Mouse (Mus musculus) cerebellum, adult 2 months (tissue): ENCODE measurements around the gene Traf7. TPM values are rescaled to one million over a fixed set of nuclear protein-coding genes. Genes with fewer than 3 reads are reported as not detected.

Experiments
- DNase-seq, 2 experiments: peaks; one replicate each; pipeline ENCODE4 v3.0.0; 2021
- H3K27ac ChIP-seq: fragments of 200-500 bp; 2 replicates; pipeline ENCODE4 v1.5.1; 2012; ENCODE audit warnings: low read length, control low read depth, inconsistent platforms; ENCODE audit not compliant: insufficient read depth
- H3K27me3 ChIP-seq: fragments of 200-500 bp; 2 replicates; pipeline ENCODE4 v1.6.1; 2012; ENCODE audit warnings: inconsistent platforms, mild to moderate bottlenecking, low read length, moderate library complexity; ENCODE audit not compliant: control insufficient read depth, insufficient read depth
- H3K4me1 ChIP-seq: fragments of 200-500 bp; 2 replicates; pipeline ENCODE4 v1.6.1; 2011; ENCODE audit warnings: low read length; ENCODE audit not compliant: control insufficient read depth, insufficient read depth
- H3K4me3 ChIP-seq: fragments of 200-500 bp; replicated peaks from 2 replicates; pipeline ENCODE3; 2011; ENCODE audit warnings: mild to moderate bottlenecking, low read depth, low read length, control low read depth; ENCODE audit not compliant: insufficient read depth
- CTCF ChIP-seq: fragments of 200-500 bp; IDR thresholded peaks from 2 replicates; pipeline ENCODE4 v1.5.1; 2011; ENCODE audit warnings: low read depth, mild to moderate bottlenecking, control low read depth, low read length, moderate library complexity, borderline replicate concordance; ENCODE audit not compliant: insufficient read depth
- POLR2A ChIP-seq: fragments of 200-500 bp; IDR thresholded peaks from 2 replicates; pipeline ENCODE4 v1.6.1; 2011; ENCODE audit warnings: low read length, control low read depth, borderline replicate concordance; ENCODE audit not compliant: insufficient read depth
- WGBS: fragments of 180-500 bp; shearing (Covaris S2); methylation state at CpG from one replicate; pipeline ENCODE4 v1.1.7; 2018; 5-methylcytosine and 5-hydroxymethylcytosine counted together
- polyA plus RNA-seq: library from polyadenylated mRNA; depleted of rRNA; stranded (reverse); fragments of >200 nt; gene quantifications from 2 replicates; pipeline ENCODE4 v1.2.3, GENCODE M21; 2012

The Traf7 gene
- polyA plus RNA-seq, 1 experiment = 197 TPM

GRCm38 (mm10) chr17:24477053-24477984 is 50.4 kb downstream of the Traf7 start:
- peak overlapping the region; percentile 89 for H3K4me3 ChIP-seq
- whole genome bisulfite sequencing = 82% methylated on average over 20 of the region's 20 CpGs
- peaks cover 20% of the 10 kb centered on the region for H3K4me1 ChIP-seq
- H3K27me3 ChIP-seq = no peaks in the 10 kb centered on the region
- no peak for TF ChIP-seq CTCF
- TF ChIP-seq POLR2A = no peak
- DNase-seq = no peak
- H3K27ac ChIP-seq = peak overlapping the region; percentile 73; the same call in 1 of the 2 replicates

GRCm38 (mm10) chr17:24476022-24476776 is 51.5 kb downstream of the Traf7 start:
- H3K27me3 ChIP-seq = no peaks in the 10 kb centered on the region
- TF ChIP-seq POLR2A (no peak), CTCF (no peak)
- 75% methylated on average over 10 of the region's 10 CpGs for WGBS
- no peak overlapping the region for H3K27ac ChIP-seq
- DNase-seq = no peak
- H3K4me1 ChIP-seq = peaks cover 24% of the 10 kb centered on the region
- H3K4me3 ChIP-seq = no peak overlapping the region

- no peak for DNase-seq
- 85% methylated on average over 6 of the region's 6 CpGs for WGBS
- Histone ChIP-seq H3K27ac (no peak overlapping the region), H3K4me1 (peaks cover 24% of the 10 kb centered on the region), H3K27me3 (no peaks in the 10 kb centered on the region), H3K4me3 (no peak overlapping the region)
- no peak for TF ChIP-seq CTCF
- no peak for TF ChIP-seq POLR2A
Measured at GRCm38 (mm10) chr17:24475586-24475985, 52.2 kb downstream of the Traf7 start.

- Histone ChIP-seq H3K27me3 (no peaks in the 10 kb centered on the region), H3K4me3 (no peak overlapping the region), H3K4me1 (peaks cover 24% of the 10 kb centered on the region), H3K27ac (peak overlapping the region; percentile 23; the same call in 1 of the 2 replicates)
- TF ChIP-seq CTCF = no peak
- TF ChIP-seq POLR2A = no peak
- DNase-seq = peak in 1 of 2 experiments; percentile 43
- 71% methylated on average over 5 of the region's 5 CpGs for WGBS
Measured at GRCm38 (mm10) chr17:24474557-24474956, 53.2 kb downstream of the Traf7 start.

GRCm38 (mm10) chr17:24473612-24474275 is 54.0 kb downstream of the Traf7 start, which contains the start of gene Bricd5:
Bricd5 (plus strand) TSS chr17:24473884.
- WGBS = 67% methylated on average over 6 of the region's 6 CpGs
- DNase-seq = no peak
- Histone ChIP-seq H3K4me3 (peak within 1 kb of the TSS; percentile 3), H3K27me3 (no peaks in the 10 kb centered on the region), H3K4me1 (peaks cover 24% of the 10 kb centered on the region), H3K27ac (peak within 1 kb of the TSS; percentile 8; the same call in 1 of the 2 replicates)
- TF ChIP-seq POLR2A (no peak), CTCF (no peak)

GRCm38 (mm10) chr17:24472512-24472911 is 55.2 kb downstream of the Traf7 start:
- Histone ChIP-seq H3K27me3 (no peaks in the 10 kb centered on the region), H3K4me3 (peak overlapping the region; percentile 3), H3K4me1 (peaks cover 17% of the 10 kb centered on the region), H3K27ac (no peak overlapping the region)
- peak; percentile 70 to 85 for DNase-seq
- 24% methylated on average over 4 of the region's 4 CpGs for WGBS
- TF ChIP-seq CTCF (no peak), POLR2A (no peak)
